Mouse (Mus musculus) limb, embryonic 12.5 days (tissue): Measurements from ENCODE around the gene Sec24c. TPM values are rescaled to one million over a fixed set of nuclear protein-coding genes. Genes with fewer than 3 reads are reported as not detected.
"Not testable (repeated sequence)": the region's sequence is repeated elsewhere in the genome, so short reads cannot be mapped to it uniquely, and the experiment has no call there.

Experiments
- ATAC-seq: fragments of 200-750 bp; cut with Nextera tagmentation; 2 replicates; pipeline ENCODE4 v1.8.0; 2017; ENCODE audit warnings: low read depth, moderate TSS enrichment; ENCODE audit not compliant: insufficient number of reproducible peaks, insufficient read depth, low FRiP score, low TSS enrichment
- H3K27ac ChIP-seq: fragments of 300-500 bp; sonication (generic); 2 replicates; pipeline ENCODE4 v1.5.1; 2016; ENCODE audit warnings: mild to moderate bottlenecking, moderate library complexity
- H3K27me3 ChIP-seq: fragments of 300-500 bp; sonication (generic); 2 replicates; pipeline ENCODE4 v1.6.1; 2016; ENCODE audit warnings: mild to moderate bottlenecking, moderate library complexity
- H3K36me3 ChIP-seq: fragments of 300-500 bp; sonication (generic); 2 replicates; pipeline ENCODE4 v1.6.1; 2016; ENCODE audit warnings: mild to moderate bottlenecking, moderate library complexity
- H3K4me1 ChIP-seq: fragments of 300-500 bp; sonication (generic); replicated peaks from 2 replicates; pipeline ENCODE4 v1.6.1; 2016
- H3K4me2 ChIP-seq: fragments of 300-500 bp; sonication (generic); 2 replicates; pipeline ENCODE4 v1.6.1; 2016; ENCODE audit warnings: mild to moderate bottlenecking, moderate library complexity
- H3K4me3 ChIP-seq: fragments of 300-500 bp; sonication (generic); replicated peaks from 2 replicates; pipeline ENCODE4 v1.5.1; 2016; ENCODE audit warnings: mild to moderate bottlenecking
- H3K9ac ChIP-seq: fragments of 300-500 bp; sonication (generic); replicated peaks from 2 replicates; pipeline ENCODE4 v1.6.1; 2016; ENCODE audit warnings: mild to moderate bottlenecking, moderate library complexity
- H3K9me3 ChIP-seq: fragments of 300-500 bp; sonication (generic); 2 replicates; pipeline ENCODE4 v1.6.1; 2016; ENCODE audit warnings: mild to moderate bottlenecking, moderate library complexity
- WGBS: fragments of 180-500 bp; shearing (Covaris S2); methylation state at CpG from one replicate; pipeline ENCODE4 v1.1.7; 2016; 5-methylcytosine and 5-hydroxymethylcytosine counted together
- polyA plus RNA-seq: library from polyadenylated mRNA; unstranded; fragments of >200 nt; fragmentation: Nextera tagmentation; extraction: Ambion mirVana; gene quantifications from 2 replicates; pipeline ENCODE4 v1.2.1, GENCODE M21; 2016

The Sec24c gene
- 77.2 and 91.2 TPM in 2 replicates for polyA plus RNA-seq

DNA sequence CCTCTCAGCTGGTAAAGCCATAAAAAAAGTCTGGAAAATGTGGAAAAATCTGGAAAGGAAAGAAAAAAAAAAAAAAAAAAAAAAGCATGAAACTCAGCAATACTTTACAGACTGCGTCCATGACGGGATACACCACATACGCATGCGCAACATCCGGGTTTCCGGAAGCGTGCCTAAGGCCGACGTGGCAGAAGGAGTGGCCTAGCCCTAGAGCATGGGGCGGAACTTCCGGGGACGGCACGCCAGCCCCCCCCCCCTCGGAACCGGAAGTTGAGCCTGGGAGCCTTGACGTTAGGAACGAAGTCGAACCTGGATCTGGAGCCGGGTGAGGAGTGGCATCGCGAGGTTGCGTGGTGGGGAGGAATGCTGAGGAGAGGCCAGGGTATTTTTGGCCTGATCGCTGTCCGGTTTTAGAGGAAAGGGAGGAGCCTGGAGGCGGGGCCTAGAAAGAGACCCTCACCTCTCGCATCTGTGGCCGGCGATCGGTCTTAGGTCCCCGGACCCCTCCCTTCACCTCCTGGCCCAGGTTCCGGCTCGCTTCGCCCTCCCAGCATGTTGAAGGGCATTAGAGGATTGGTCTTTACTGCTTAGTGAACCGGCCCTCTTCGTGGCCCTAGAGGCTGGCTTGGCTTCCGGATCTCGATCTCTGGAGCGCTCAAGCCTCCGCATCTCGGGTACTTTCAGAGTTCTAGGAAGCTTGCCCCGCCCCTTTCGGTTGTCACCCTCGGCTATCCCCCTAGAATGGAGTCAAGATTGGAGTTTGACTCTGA lies at the start of gene Sec24c:
Sec24c (plus strand) TSS at position 245 of the 770 bp plus-strand sequence.
- H3K4me3 ChIP-seq = peak within 1 kb of the TSS; percentile 75
- no peaks in the 10 kb centered on the region for H3K9me3 ChIP-seq
- ATAC-seq = peak; percentile 91
- peak within 1 kb of the TSS; percentile 87 for H3K4me2 ChIP-seq
- peaks cover 14% of the 10 kb centered on the region for H3K4me1 ChIP-seq
- peak within 1 kb of the TSS; percentile 78 for H3K9ac ChIP-seq
- WGBS = 1% methylated on average over 43 of the region's 43 CpGs
- H3K36me3 ChIP-seq = peaks cover 36% of the 10 kb centered on the region
- peaks cover 8% of the 10 kb centered on the region; the same call in 1 of the 2 replicates for H3K27me3 ChIP-seq
- peak within 1 kb of the TSS; percentile 91 for H3K27ac ChIP-seq

DNA sequence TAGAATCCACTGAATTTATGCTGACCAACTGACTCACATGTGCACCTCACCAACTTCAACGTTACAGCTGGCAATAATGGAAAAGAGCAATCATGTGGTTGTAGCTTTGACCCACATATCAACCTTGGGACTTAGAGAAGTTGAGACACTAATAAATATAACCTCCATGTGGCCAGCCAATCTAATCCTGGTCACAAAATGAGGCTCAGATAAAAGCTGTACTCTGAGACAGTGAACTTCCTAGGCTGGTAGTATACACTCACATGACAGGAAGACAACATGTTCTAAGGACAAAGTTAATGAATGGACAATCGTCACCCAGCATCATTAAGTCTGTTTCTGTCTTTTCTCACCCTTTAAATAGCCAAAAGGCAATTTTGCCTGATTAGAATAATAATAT lies 47.7 kb upstream of the Sec24c start:
- Histone ChIP-seq H3K4me2 (no peak overlapping the region), H3K4me3 (no peak overlapping the region), H3K9ac (no peak overlapping the region), H3K27me3 (no peaks in the 10 kb centered on the region), H3K4me1 (peaks cover 3% of the 10 kb centered on the region; the same call in 1 of the 2 replicates), H3K27ac (no peak overlapping the region), H3K36me3 (no peaks in the 10 kb centered on the region), H3K9me3 (no peaks in the 10 kb centered on the region)
- 61% methylated on average over 2 of the region's 2 CpGs for WGBS
- no peak for ATAC-seq

DNA sequence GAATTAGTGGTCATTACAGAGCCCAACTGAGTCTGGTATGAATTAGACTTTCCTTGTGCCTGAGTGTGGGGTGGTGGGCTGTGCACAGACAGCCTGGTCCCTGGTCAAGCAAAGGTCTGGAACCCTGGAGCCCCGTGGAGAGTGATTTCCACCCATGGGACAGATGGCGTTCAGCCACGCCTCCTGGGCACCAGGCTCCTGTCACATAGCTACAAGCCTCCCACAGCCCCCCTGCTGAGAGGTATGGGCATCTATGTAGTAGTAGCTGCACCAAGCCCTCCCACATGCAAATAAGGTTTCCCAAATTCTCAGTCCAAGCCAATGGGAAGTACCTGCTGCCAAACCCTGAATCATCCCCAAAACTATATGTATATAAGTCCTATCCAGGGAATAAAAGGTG lies 47.1 kb upstream of the Sec24c start:
- Histone ChIP-seq H3K9ac (no peak overlapping the region), H3K4me3 (no peak overlapping the region), H3K4me2 (no peak overlapping the region), H3K27me3 (no peaks in the 10 kb centered on the region), H3K36me3 (no peaks in the 10 kb centered on the region), H3K4me1 (peaks cover 3% of the 10 kb centered on the region; the same call in 1 of the 2 replicates), H3K9me3 (no peaks in the 10 kb centered on the region), H3K27ac (no peak overlapping the region)
- ATAC-seq = no peak
- WGBS = 58% methylated on average over 3 of the region's 3 CpGs

DNA sequence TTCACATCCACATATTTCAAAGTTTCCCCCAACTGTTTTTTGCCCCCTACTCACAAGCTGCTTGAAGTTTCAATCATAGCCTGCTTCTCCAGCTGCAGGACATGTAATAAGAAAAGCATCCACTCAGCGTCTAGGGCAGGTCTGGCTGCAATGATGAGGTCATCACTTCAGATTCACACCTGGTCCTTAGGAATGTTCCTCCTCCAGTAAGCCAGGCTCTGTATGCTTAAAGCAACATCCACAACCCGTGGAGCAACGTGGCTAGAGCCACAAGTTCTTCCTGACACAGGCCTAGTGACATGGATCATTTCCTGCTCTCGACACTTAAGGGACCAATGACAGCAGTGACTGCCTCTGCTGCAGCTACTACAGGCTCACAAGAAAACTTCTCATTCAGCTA lies 42.9 kb upstream of the Sec24c start:
- Histone ChIP-seq H3K4me1 (peaks cover 3% of the 10 kb centered on the region; the same call in 1 of the 2 replicates), H3K9me3 (no peaks in the 10 kb centered on the region), H3K9ac (no peak overlapping the region), H3K27me3 (no peaks in the 10 kb centered on the region), H3K4me2 (no peak overlapping the region), H3K4me3 (no peak overlapping the region), H3K36me3 (no peaks in the 10 kb centered on the region), H3K27ac (peak overlapping the region; percentile 25; the same call in 1 of the 2 replicates)
- no peak for ATAC-seq
- WGBS = 56% methylated on average over 4 of the region's 4 CpGs

DNA sequence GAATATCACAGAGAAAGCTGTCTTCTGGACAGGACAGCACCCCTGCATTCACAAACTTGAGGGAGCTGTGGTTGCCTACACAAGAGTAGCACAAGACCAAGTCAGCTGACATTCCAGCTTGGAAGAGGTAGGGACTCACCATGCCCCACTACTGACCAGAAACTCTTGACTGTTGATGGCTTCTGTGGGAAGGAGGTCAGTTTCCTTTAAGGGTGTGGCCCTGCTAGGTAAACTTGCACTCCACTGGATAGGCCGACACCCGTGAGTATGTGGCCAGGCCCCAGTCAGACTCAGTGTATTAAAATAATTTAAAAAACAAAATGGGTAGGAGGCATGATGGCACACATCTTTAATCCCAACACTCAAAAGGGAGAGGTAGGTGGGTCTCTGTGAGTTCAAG lies 38.6 kb upstream of the Sec24c start:
- no peaks in the 10 kb centered on the region for H3K36me3 ChIP-seq
- 94% methylated on average over 2 of the region's 2 CpGs for WGBS
- H3K4me3 ChIP-seq = no peak overlapping the region
- H3K4me1 ChIP-seq = peaks cover 6% of the 10 kb centered on the region
- ATAC-seq = no peak
- no peaks in the 10 kb centered on the region for H3K9me3 ChIP-seq
- H3K4me2 ChIP-seq = no peak overlapping the region
- no peak overlapping the region for H3K9ac ChIP-seq
- H3K27ac ChIP-seq = no peak overlapping the region
- no peaks in the 10 kb centered on the region for H3K27me3 ChIP-seq

DNA sequence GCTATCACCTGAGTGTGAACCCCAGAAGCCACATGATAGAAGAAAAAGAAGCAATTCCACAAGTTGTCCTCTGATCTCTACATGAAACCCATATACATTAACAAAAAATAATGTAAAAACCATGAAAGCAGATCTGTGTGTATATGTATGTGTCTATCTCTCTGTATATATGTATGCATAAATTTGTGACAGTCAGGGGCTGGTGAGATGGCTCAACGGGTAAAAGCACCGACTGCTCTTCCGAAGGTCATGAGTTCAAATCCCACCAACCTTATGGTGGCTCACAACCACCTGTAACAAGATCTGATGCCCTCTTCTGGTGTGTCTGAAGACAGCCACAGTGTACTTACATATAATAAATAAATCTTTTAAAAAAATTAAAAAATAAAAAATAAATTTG lies 37.1 kb upstream of the Sec24c start:
- H3K4me1 ChIP-seq, ATAC-seq: not testable (repeated sequence)
- 91% methylated on average over 3 of the region's 3 CpGs for WGBS

DNA sequence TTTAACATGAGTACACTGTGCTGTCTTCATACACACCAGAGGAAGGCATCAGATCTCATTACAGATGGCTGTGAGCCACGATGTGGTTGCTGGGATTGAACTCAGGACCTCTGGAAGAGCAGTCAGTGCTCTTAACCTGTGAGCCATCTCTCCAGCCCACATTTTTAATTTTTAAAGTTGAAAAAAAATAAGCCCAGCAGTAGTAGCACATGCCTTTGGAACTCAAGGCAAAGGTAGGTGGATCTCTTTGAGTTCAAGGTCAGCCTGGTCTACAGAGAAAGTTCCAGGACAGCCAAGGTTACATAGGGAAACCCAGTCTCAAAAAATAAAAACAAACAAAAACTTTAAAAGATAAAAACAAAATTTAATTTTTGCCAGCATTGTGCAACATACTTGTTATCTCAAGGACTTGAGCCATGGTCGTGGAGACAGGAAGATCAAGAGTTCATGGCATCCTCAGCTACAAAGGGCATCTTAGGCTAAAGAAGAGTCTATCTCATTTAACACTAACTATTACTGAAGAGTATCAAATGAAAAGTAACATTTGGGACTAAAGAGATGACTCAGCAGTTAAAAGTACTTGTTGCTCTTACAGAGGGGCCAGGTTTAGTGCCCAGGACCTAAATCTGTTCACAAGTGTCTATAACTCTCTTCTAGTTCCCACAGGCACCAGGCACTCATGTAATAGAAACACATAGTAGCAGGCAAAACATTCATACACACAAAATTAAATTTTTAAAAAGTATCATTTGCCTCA lies 36.1 kb upstream of the Sec24c start:
- Histone ChIP-seq H3K9me3 (no peaks in the 10 kb centered on the region), H3K9ac (no peak overlapping the region), H3K4me3 (no peak overlapping the region), H3K4me2 (no peak overlapping the region), H3K36me3 (no peaks in the 10 kb centered on the region), H3K27me3 (no peaks in the 10 kb centered on the region), H3K27ac (no peak overlapping the region), H3K4me1 (peaks cover 12% of the 10 kb centered on the region)
- 80% methylated on average over 2 of the region's 2 CpGs for WGBS
- no peak for ATAC-seq

More for the DNA sequence above, 37.1 kb upstream of the Sec24c start:
- not testable (repeated sequence) for H3K27me3 ChIP-seq, H3K9ac ChIP-seq, H3K4me3 ChIP-seq, H3K27ac ChIP-seq, H3K9me3 ChIP-seq, H3K4me2 ChIP-seq, H3K36me3 ChIP-seq

DNA sequence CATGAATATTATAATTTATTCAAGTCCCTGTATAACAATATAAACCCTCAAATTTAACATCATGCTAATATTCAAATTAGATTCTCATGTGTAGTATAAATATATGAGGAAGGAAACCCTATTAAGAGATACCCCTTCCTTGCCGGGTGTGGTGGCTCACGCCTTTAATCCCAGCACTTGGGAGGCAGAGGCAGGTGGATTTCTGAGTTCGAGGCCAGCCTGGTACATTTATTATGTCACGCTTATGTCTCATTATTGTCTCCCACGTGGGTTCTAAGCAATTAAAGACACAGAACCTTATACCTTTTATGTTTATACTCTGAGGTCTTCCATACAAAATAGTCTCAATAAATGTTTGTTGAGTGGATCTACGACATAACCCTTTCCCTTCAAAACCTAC lies 35.4 kb upstream of the Sec24c start:
- H3K4me3 ChIP-seq = no peak overlapping the region
- no peaks in the 10 kb centered on the region for H3K27me3 ChIP-seq
- H3K9me3 ChIP-seq = no peaks in the 10 kb centered on the region
- no peak overlapping the region for H3K9ac ChIP-seq
- peaks cover 12% of the 10 kb centered on the region for H3K4me1 ChIP-seq
- no peak overlapping the region for H3K27ac ChIP-seq
- no peaks in the 10 kb centered on the region for H3K36me3 ChIP-seq
- ATAC-seq = no peak
- 92% methylated on average over 6 of the region's 6 CpGs for WGBS
- H3K4me2 ChIP-seq = no peak overlapping the region

DNA sequence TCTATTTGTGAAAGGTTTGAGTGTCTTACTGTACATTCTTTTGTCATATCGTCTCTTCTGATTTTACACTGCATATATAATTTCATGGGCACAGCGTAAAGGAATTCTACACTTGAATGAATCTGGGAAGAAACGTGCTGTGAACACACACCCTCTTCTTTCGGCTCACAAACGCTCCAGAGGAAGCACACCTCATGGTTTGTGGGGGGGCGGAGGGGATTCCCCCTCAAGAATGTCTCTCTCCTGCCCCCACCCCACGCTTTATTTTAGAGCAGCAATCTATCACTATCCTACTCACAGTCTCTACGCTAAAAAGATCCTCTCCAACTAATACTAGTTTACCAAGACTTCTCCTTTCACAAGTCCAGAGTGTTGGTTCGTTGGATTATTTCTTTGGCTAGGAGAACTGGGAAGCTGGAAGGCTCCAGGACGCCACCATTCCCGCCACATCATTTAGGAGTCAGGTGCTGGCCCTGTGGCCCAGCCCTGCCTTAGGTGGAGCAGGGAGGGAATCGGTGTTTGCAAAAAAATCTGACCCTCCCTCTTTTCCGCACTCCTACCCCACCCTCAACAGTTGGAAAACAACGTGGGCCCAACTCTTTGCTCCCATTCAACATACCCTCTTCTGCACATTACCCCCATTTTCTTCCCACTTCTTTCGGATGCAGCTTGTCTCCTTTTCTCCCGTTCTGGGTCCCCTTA lies 34.0 kb upstream of the Sec24c start:
- peak overlapping the region; percentile 90 for H3K9ac ChIP-seq
- 3% methylated on average over 16 of the region's 16 CpGs for WGBS
- peak overlapping the region; percentile 74 for H3K4me2 ChIP-seq
- peak overlapping the region; percentile 81 for H3K4me3 ChIP-seq
- H3K36me3 ChIP-seq = no peaks in the 10 kb centered on the region
- no peaks in the 10 kb centered on the region for H3K27me3 ChIP-seq
- H3K4me1 ChIP-seq = peaks cover 12% of the 10 kb centered on the region
- peak; percentile 54; the same call in 1 of the 2 replicates for ATAC-seq
- H3K9me3 ChIP-seq = no peaks in the 10 kb centered on the region
- H3K27ac ChIP-seq = peak overlapping the region; percentile 93

DNA sequence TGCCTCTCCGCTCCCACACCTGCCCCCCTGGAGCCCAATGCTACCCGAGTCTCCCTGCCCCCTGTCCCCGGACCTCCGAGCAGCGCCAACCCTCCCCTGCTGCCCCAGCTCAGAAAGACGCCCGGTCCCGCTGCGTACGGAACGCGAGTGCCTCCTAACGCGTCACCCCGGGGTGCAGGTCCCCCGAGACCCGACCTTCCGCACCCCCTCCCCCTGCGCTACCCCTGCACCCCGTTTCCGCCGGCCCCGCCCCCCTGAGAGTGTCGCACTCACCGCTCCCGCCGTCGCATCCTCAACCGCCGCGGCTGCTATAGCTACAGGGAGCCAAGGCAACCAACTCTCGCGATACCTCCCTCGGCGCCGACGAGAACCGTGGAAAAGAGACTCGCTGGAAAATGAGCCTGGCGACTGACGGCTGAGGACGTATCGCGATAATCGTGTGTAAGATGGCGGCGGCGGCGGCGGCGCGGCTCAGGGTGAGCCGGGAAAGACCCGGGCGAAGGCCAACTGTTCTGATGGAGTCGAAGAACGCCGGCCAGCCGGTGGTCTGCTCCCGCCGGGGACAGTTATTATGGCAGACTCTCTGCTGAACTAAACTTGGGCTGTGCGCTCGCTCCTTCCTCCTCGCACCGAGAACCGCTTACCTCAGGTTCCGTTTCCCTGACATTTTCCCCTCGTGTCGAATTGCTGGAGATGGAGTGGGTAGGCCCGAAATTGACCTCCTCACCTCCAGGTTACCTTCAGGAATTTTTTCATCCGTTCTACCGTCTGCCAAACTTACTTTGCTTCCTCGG lies 33.3 kb upstream of the Sec24c start, which contains the start of gene Usp54:
Usp54 (minus strand) TSS at position 420 of the 794 bp plus-strand sequence.
- peak; percentile 88 for ATAC-seq
- Histone ChIP-seq H3K4me1 (peaks cover 12% of the 10 kb centered on the region), H3K4me2 (peak within 1 kb of the TSS; percentile 74), H3K9me3 (no peaks in the 10 kb centered on the region), H3K27me3 (no peaks in the 10 kb centered on the region), H3K9ac (peak within 1 kb of the TSS; percentile 90), H3K4me3 (peak within 1 kb of the TSS; percentile 81), H3K27ac (peak within 1 kb of the TSS; percentile 93), H3K36me3 (no peaks in the 10 kb centered on the region)
- under 1% methylated on average over 73 of the region's 73 CpGs for WGBS
